Mouse (Mus musculus): ENCODE data around the gene Atp13a3. TPM values are rescaled to one million over a fixed set of nuclear protein-coding genes. Genes with fewer than 3 reads are reported as not detected.

Atp13a3 gene
- polyA plus RNA-seq, 1 experiment from 2014 or later: 10.2 TPM

DNA sequence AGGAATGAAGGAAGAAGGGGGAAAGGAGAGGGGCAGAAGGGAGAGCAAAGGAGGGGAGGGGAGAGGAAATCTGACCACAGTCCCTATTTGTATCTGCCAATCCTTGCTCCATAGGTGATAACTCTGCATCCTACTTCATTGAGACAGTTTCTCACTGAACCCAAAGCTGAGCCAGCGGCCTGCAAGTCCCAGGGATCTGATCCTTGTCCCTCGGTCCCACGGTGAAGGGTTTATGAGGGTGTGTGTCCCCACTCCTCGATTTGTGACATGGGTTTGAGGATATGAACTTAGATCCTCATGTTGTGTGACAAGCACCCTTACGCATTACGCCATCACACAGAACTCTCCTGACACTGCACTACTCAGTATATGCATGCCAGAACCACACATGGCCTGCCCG, 110.7 kb downstream of the Atp13a3 start:
- H3K4me1 ChIP-seq: no peaks in the 10 kb centered on the region
- no peaks in the 10 kb centered on the region for H3K36me3 ChIP-seq
- no peak for ATAC-seq (ENCODE audit: insufficient number of reproducible peaks, low FRiP score, low TSS enrichment, low read depth)
- WGBS: 92% methylated on average over 7 of the region's 7 CpGs
- no peaks in the 10 kb centered on the region for H3K9me3 ChIP-seq
- no peak overlapping the region for H3K4me3 ChIP-seq
- no peak overlapping the region for H3K9ac ChIP-seq
- no peak overlapping the region for H3K4me2 ChIP-seq
- no peak overlapping the region for H3K27ac ChIP-seq
- H3K27me3 ChIP-seq: no peaks in the 10 kb centered on the region

- Histone ChIP-seq H3K4me1 (no peaks in the 10 kb centered on the region), H3K9ac (no peak overlapping the region), H3K27me3 (0 out of 2 replicates have a peak, but pooled peaks cover 3% of the 10 kb centered on the region), H3K36me3 (no peaks in the 10 kb centered on the region), H3K9me3 (no peaks in the 10 kb centered on the region), H3K27ac (no peak overlapping the region), H3K4me2 (no peak overlapping the region), H3K4me3 (no peak overlapping the region)
- 69% methylated on average over 6 of the region's 6 CpGs for WGBS
- ATAC-seq (ENCODE audit: insufficient number of reproducible peaks, low FRiP score, low TSS enrichment, low read depth): no peak
Observed at GRCm38 (mm10) chr16:30290436-30290835, 115.3 kb downstream of the Atp13a3 start.

DNA sequence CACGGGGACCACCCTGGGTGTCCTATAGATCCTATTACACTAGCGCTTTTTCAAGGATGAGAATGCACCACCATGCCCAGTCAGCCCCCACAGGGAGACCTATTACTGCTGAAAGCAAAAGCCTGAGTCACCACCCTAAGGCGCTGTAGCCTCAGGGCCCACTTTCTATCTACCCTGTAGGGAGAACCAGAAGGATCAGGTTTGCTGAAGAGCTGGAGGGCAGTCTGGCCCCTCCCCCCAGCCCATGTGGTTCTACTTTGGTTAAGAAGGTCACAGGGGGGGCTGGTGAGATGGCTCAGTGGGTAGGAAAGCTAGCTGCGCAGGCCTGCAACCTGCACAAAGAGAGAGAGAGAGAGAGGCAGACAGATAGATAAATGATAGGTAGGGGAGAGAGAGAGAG, 120.1 kb downstream of the Atp13a3 start:
- H3K27me3 ChIP-seq: peaks cover 28% of the 10 kb centered on the region
- no peak for ATAC-seq (ENCODE audit: insufficient number of reproducible peaks, low FRiP score, low TSS enrichment, low read depth)
- no peak overlapping the region for H3K9ac ChIP-seq
- WGBS: 53% methylated on average over 4 of the region's 4 CpGs
- no peak overlapping the region for H3K27ac ChIP-seq
- H3K36me3 ChIP-seq: no peaks in the 10 kb centered on the region
- no peaks in the 10 kb centered on the region for H3K9me3 ChIP-seq
- H3K4me2 ChIP-seq: no peak overlapping the region
- H3K4me1 ChIP-seq: peaks cover 27% of the 10 kb centered on the region
- H3K4me3 ChIP-seq: no peak overlapping the region

DNA sequence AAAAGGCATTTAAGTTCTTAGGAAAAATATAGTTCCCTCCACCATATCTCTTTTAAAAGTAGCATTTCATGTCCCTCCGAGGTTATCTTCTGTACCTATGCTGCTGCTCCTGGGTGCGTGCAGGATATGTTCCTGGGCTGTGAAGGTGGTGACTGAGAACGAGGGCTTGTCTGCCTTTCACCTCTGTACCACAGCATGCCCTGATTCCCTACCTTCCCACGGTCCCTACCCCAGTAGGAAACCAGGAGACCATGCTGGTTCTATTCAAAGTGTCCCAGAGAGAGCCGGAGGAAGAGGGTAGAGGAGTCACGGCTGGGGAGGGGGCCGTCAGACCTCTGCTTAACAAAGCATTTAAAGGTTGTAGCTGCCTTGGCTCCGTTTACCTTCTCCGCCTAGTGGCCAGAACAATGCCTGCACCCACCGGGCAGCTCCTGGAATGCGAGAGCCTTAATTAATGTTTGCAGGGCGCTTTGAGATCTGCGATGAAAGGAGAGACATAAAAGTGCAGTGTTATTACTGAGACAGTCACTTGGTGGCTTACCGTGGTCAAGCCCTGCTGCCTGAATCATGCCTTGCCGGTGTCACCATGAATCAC, 121.9 kb downstream of the Atp13a3 start:
- peaks cover 28% of the 10 kb centered on the region for H3K27me3 ChIP-seq
- no peak for ATAC-seq (ENCODE audit: insufficient number of reproducible peaks, low FRiP score, low TSS enrichment, low read depth)
- peaks cover 31% of the 10 kb centered on the region for H3K4me1 ChIP-seq
- H3K27ac ChIP-seq: no peak overlapping the region
- WGBS: 2% methylated on average over 15 of the region's 15 CpGs
- H3K4me3 ChIP-seq: peak overlapping the region; percentile 10; the same call in 1 of the 2 replicates
- 0 out of 2 replicates have a peak overlapping the region, but pooled peaks have one; percentile 17 for H3K9ac ChIP-seq
- no peaks in the 10 kb centered on the region for H3K9me3 ChIP-seq
- no peaks in the 10 kb centered on the region for H3K36me3 ChIP-seq
- H3K4me2 ChIP-seq: peak overlapping the region; percentile 38

- H3K4me2 ChIP-seq: peak within 1 kb of the TSS; percentile 58
- no peak within 1 kb of the TSS for H3K27ac ChIP-seq
- peaks cover 28% of the 10 kb centered on the region for H3K27me3 ChIP-seq
- WGBS: 7% methylated on average over 34 of the region's 34 CpGs
- no peak for ATAC-seq (ENCODE audit: insufficient number of reproducible peaks, low FRiP score, low TSS enrichment, low read depth)
- H3K36me3 ChIP-seq: no peaks in the 10 kb centered on the region
- H3K9ac ChIP-seq: no peak within 1 kb of the TSS
- no peaks in the 10 kb centered on the region for H3K9me3 ChIP-seq
- H3K4me3 ChIP-seq: peak within 1 kb of the TSS; percentile 29
- peaks cover 36% of the 10 kb centered on the region for H3K4me1 ChIP-seq
Observed at GRCm38 (mm10) chr16:30282844-30283495, 122.8 kb downstream of the Atp13a3 start, which contains the start of gene Lrrc15. Gene Lrrc15, minus strand, starts transcription at chr16:30283256.

DNA sequence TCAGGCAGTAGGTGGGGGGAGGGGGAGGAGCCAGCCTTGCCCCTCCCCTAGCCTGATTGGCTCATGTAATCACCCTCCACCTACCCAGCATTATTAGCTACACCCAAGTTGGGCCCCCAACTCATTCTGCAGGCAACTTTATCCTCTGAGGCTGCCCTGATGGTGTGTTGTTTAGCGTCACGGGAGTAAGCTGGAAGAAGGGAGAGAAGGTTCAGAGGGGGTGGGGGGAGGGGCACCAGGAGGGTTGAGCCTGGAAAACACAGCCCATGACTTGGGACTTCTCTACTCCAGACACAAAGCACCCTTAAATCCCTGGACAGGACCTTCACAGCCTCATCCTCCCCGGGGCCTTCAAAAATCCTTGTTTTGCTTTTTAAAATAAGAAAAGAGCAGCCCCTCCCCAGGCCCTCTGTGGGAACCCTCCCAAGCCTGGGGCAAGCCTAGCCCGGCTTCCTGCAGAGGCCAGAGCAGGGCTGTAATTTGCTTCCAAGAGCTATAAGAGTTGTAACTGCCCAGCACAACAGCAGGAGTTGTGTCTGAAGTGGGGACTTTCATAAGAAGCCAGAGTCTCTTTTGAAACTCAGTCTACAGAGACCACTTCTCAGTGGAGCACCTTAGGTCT, 125.0 kb downstream of the Atp13a3 start:
- WGBS: 2% methylated on average over 4 of the region's 4 CpGs
- H3K27me3 ChIP-seq: peaks cover 28% of the 10 kb centered on the region
- no peak overlapping the region for H3K4me2 ChIP-seq
- H3K9ac ChIP-seq: 0 out of 2 replicates have a peak overlapping the region, but pooled peaks have one; percentile 14
- H3K9me3 ChIP-seq: no peaks in the 10 kb centered on the region
- no peaks in the 10 kb centered on the region for H3K36me3 ChIP-seq
- 0 out of 2 replicates have a peak, but pooled peaks have one; percentile 28 for ATAC-seq (ENCODE audit: insufficient number of reproducible peaks, low FRiP score, low TSS enrichment, low read depth)
- H3K4me3 ChIP-seq: no peak overlapping the region
- peaks cover 36% of the 10 kb centered on the region for H3K4me1 ChIP-seq
- H3K27ac ChIP-seq: peak overlapping the region; percentile 47

- no peak overlapping the region for H3K4me3 ChIP-seq
- no peak overlapping the region for H3K27ac ChIP-seq
- no peaks in the 10 kb centered on the region for H3K9me3 ChIP-seq
- H3K4me1 ChIP-seq: peaks cover 32% of the 10 kb centered on the region
- WGBS: 54% methylated on average over 11 of the region's 11 CpGs
- peaks cover 12% of the 10 kb centered on the region for H3K27me3 ChIP-seq
- H3K9ac ChIP-seq: no peak overlapping the region
- H3K4me2 ChIP-seq: no peak overlapping the region
- no peak for ATAC-seq (ENCODE audit: insufficient number of reproducible peaks, low FRiP score, low TSS enrichment, low read depth)
- no peaks in the 10 kb centered on the region for H3K36me3 ChIP-seq
Observed at GRCm38 (mm10) chr16:30278406-30278805, 127.4 kb downstream of the Atp13a3 start.

- no peak overlapping the region for H3K27ac ChIP-seq
- no peaks in the 10 kb centered on the region for H3K9me3 ChIP-seq
- 75% methylated on average over 15 of the region's 15 CpGs for WGBS
- H3K36me3 ChIP-seq: no peaks in the 10 kb centered on the region
- no peak overlapping the region for H3K4me2 ChIP-seq
- H3K27me3 ChIP-seq: no peaks in the 10 kb centered on the region
- no peak overlapping the region for H3K4me3 ChIP-seq
- H3K4me1 ChIP-seq: peaks cover 35% of the 10 kb centered on the region
- no peak for ATAC-seq (ENCODE audit: insufficient number of reproducible peaks, low FRiP score, low TSS enrichment, low read depth)
- H3K9ac ChIP-seq: no peak overlapping the region
Observed at GRCm38 (mm10) chr16:30275558-30276340, 130.0 kb downstream of the Atp13a3 start.

GRCm38 (mm10) chr16:30273065-30273464, 132.7 kb downstream of the Atp13a3 start:
- ATAC-seq (ENCODE audit: insufficient number of reproducible peaks, low FRiP score, low TSS enrichment, low read depth): no peak
- Histone ChIP-seq H3K4me1 (peaks cover 33% of the 10 kb centered on the region), H3K27me3 (no peaks in the 10 kb centered on the region), H3K4me3 (no peak overlapping the region), H3K4me2 (no peak overlapping the region), H3K36me3 (no peaks in the 10 kb centered on the region), H3K27ac (no peak overlapping the region), H3K9ac (no peak overlapping the region), H3K9me3 (no peaks in the 10 kb centered on the region)
- WGBS: 93% methylated on average over 8 of the region's 8 CpGs

DNA sequence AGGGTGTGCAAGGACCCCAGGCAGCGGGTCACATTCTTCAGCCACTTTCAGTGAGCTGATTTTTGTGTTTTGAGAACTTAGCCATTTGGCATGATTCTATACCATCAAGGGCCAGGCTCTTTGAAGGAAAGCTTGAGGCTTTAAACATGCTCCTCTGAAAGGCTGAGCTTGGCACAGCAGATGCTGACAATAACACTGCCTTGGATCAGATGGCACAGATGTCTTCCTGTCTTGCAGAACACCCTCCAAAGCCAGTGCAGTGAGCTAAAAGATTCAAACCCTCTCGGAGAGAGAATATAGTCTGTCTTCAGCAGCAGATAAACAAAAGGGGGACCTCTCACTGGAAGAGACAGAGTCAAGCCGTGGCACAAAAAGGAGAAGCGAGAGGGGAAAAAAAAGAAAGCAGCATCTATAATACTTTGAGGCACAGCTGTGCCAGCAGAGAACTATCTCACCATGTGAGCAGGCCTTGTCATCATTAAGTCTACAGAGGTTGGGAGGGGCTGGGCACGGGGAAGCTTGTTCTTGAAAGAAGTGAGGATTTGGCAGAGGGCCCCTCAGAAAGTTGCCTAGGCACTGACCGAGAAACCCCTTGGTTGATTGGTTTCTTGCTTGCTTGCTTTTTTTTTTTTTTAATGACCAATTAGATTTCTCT, 133.7 kb downstream of the Atp13a3 start:
- Histone ChIP-seq H3K4me2 (no peak overlapping the region), H3K4me1 (peaks cover 32% of the 10 kb centered on the region), H3K9me3 (no peaks in the 10 kb centered on the region), H3K36me3 (no peaks in the 10 kb centered on the region), H3K9ac (no peak overlapping the region), H3K27ac (peak overlapping the region; percentile 88), H3K27me3 (no peaks in the 10 kb centered on the region), H3K4me3 (no peak overlapping the region)
- whole genome bisulfite sequencing: 45% methylated on average over 6 of the region's 6 CpGs
- ATAC-seq (ENCODE audit: insufficient number of reproducible peaks, low FRiP score, low TSS enrichment, low read depth): no peak

GRCm38 (mm10) chr16:30271223-30271761, 134.5 kb downstream of the Atp13a3 start:
- peaks cover 32% of the 10 kb centered on the region for H3K4me1 ChIP-seq
- H3K27me3 ChIP-seq: no peaks in the 10 kb centered on the region
- no peaks in the 10 kb centered on the region for H3K36me3 ChIP-seq
- peak; percentile 67; the same call in 1 of the 2 replicates for ATAC-seq (ENCODE audit: insufficient number of reproducible peaks, low FRiP score, low TSS enrichment, low read depth)
- no peak overlapping the region for H3K4me2 ChIP-seq
- no peaks in the 10 kb centered on the region for H3K9me3 ChIP-seq
- H3K27ac ChIP-seq: peak overlapping the region; percentile 88
- no peak overlapping the region for H3K9ac ChIP-seq
- H3K4me3 ChIP-seq: no peak overlapping the region
- WGBS: 35% methylated on average over 8 of the region's 8 CpGs

Measured in limb, embryonic 15.5 days (tissue).